Mouse (Mus musculus) cerebellum, postnatal 14 days (tissue): ENCODE results near the gene Tes3-ps.

ENCODE experiments used
- DNase-seq, 2 experiments: peaks; one replicate each; pipeline ENCODE4 v3.0.0; 2021; ENCODE audit warnings: mixed read lengths in 2 of 2

Gene Tes3-ps

GRCm38 (mm10) chr13:49505776-49506175 is 12.7 kb downstream of the Tes3-ps start:
- DNase-seq = no peak

GRCm38 (mm10) chr13:49507176-49507575 is 14.1 kb downstream of the Tes3-ps start:
- no peak for DNase-seq

- no peak for DNase-seq
Observed at GRCm38 (mm10) chr13:49518761-49519160, 25.6 kb downstream of the Tes3-ps start.

GRCm38 (mm10) chr13:49526235-49526634 is 33.1 kb downstream of the Tes3-ps start:
- no peak for DNase-seq

- no peak for DNase-seq
Observed at GRCm38 (mm10) chr13:49530636-49531035, 37.5 kb downstream of the Tes3-ps start.

- no peak for DNase-seq
Observed at GRCm38 (mm10) chr13:49536946-49537345, 43.8 kb downstream of the Tes3-ps start.

DNA sequence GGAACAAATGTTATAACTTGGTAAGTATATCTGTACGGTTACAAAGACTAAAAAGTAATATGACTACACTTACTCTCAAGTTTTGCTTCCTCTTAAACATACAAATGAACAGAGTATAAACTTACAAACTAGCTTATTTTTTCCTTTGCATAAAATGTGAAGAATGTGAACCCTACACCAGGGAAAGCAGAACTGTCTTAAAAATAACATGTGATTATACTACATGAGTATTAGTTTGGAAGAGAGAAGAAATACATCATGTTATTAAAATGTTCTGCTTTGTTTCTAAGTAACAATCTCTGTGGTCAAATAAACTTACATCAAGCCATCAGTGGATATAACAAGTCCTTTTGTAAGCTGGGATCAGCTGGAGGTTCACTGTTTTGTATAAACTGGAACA is 45.6 kb downstream of the Tes3-ps start:
- no peak for DNase-seq

- DNase-seq = no peak
Observed at GRCm38 (mm10) chr13:49544279-49544678, 51.2 kb downstream of the Tes3-ps start, which contains the start of gene Aspn. Gene Aspn, plus strand, starts transcription at chr13:49544443.

GRCm38 (mm10) chr13:49545646-49546045 is 52.5 kb downstream of the Tes3-ps start:
- peak in 1 of 2 experiments; percentile 3 for DNase-seq
